Mouse (Mus musculus): ENCODE results near the gene Hoxd3. TPM values are rescaled to one million over a fixed set of nuclear protein-coding genes. Genes with fewer than 3 reads are reported as not detected.

Gene Hoxd3
- not detected for polyA plus RNA-seq (2015; fragmentation: Illumina TruSeq; extraction: RNeasy Lipid Tissue Mini Kit (QIAGEN cat#74804); ENCODE audit: insufficient read depth, low read depth, low replicate concordance)

DNA sequence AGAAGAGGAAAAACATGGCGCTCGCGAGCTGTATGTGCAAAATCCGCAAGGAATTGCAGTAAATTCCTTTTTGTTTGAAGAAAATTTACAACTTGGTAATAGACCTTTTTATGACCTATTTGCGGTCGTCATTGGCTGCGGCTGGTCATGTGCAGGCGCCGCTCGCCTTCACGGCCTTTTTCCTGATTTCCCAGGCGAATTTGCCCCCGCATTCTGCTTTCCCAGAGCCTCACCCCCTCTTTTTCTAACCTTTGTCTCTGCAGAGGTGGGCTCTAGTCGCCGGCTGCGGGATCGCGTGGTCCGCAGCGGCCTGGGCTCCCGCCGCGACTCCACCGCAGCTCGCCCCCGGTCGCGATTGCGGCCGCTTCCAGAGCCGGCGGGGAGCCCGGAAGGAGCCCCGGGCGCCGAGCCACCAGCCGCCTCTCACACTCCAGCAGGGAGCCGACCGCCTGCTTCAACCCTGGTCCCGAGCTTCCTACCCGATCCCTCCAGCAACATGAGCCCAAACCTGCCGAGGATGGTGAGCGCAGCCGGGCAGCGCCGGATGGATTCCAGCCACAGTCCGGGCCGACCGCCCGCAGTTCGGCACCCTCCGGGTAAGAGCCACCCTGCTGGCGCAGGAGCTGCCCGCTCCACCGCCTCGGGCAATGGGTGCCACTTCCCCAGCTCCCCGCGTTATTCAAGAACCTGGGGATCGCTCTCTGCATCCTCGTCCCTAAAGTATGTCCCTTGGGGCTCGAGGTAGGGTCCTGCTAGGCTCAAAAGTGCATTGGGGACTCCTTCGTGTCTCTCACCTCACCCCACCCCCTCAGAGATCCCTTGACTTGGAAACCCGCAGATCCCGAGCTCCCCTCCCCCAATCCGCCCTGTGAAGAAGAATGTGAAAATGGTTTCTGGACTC is at the start of gene Hoxd3, which contains the start of gene Hoxd4:
Gene Hoxd3 (plus strand): TSS at position 207 of the 901 bp plus-strand sequence.
Gene Hoxd4 (plus strand): TSS at position 209 of the 901 bp plus-strand sequence.

DNA sequence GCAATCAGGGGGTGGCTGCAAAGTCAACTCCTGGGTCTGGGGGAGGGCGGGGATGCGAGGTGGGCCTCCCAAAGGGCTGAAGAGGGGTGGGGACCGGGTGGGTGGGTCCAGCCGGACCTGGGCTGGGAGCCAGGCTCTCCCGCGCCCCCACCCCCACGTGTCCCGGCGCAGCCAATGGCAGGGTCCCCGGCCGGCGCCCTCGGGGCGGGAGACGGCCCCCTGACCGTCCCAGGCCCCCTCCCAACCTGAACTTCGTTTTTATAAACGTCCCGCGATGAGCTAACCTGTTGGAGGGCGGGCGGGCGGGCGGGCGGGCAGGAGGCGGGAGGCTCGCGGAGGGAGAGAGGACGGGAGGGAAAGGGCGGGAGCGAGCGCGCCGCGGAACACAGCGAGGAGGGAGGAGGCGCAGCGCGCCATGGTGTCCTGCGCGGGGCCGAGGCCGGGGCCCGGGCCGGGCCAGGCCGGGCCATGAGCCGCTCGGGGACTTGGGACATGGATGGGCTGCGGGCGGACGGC is 43.8 kb upstream of the Hoxd3 start, which contains the start of gene Hoxd13:
Gene Hoxd13 (plus strand): TSS at position 469 of the 516 bp plus-strand sequence.

GRCm38 (mm10) chr2:74674881-74675665 is 36.7 kb upstream of the Hoxd3 start, which contains the start of gene Hoxd12:
TSS of gene Hoxd12 (plus strand) at chr2:74675013.

GRCm38 (mm10) chr2:74678891-74679595 is 32.7 kb upstream of the Hoxd3 start, which contains the start of gene Hoxd11:
TSS of gene Hoxd11 (plus strand) at chr2:74679557.

DNA sequence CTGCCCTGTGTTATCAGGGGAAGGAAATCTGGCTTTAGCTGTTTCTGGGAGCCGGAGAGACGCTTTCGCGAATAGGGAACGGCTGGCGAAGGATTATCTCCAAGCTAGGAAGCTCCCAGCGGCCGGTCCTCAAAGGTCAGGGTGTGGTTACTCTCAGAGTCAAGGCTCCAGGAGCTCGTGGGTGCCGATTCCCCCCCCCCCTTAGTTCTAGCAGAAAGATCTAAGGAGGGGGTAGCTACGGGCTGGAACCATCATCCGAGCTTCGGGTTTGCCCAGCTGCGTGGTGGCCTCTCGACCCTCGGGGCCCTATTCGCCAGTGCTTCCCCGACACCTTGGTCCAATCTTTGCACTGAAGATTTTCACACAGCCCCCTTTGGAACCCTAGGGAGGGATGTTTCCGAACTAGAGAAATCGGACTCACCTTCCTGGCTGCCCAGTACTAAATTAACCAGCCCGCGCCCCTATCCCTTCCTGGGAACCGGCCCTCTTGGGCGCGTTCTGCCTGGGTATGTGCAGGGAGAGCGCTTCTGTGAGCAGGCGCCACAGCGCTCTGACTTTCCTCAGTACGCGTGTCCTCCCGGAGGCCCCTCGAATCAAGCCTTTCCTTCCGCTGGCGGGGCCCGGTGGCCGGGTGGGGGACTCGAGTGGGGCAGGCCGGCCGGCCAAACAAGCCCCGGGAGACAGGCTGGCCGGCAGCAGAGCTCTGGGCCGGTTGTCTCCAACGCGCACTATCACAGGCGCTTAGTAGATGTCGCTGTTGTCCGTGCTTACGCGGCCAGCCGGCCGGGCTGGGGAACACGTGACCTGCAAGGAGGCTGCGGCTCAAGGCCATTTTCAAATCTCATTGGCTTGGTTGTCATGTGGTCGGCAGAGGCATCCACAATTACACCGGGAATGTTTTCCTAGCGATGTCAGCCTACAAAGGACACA is 20.4 kb upstream of the Hoxd3 start, which contains the start of gene Hoxd10:
Gene Hoxd10 (plus strand): TSS at position 903 of the 930 bp plus-strand sequence.

DNA sequence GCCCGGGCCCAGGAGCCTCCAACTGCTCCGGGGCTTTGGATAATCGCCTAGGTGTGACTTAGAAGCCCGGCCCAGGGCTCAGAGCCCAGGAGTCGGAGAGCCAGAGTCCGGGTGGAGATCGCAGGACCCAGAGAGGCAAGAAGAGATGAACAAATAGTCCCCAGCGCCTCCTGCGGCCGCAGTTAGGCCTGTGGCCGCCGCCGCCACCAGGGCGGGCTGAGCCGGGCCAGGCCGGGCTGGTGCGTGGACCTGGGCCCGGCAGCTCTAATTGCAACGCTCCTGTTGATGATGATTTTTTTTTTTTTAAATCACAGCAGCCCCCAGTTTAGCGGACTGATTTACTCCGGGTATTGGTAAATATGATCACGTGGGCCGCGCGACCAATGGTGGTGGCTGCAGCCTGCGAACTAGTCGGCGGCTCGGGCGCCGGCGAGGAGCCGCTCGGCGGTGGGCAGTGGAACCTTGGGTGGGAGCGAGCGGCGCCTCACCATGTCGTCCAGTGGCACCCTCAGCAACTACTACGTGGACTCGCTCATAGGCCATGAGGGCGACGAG is 14.1 kb upstream of the Hoxd3 start, which contains the start of gene Hoxd9:
Gene Hoxd9 (plus strand): TSS at position 161 of the 555 bp plus-strand sequence.

DNA sequence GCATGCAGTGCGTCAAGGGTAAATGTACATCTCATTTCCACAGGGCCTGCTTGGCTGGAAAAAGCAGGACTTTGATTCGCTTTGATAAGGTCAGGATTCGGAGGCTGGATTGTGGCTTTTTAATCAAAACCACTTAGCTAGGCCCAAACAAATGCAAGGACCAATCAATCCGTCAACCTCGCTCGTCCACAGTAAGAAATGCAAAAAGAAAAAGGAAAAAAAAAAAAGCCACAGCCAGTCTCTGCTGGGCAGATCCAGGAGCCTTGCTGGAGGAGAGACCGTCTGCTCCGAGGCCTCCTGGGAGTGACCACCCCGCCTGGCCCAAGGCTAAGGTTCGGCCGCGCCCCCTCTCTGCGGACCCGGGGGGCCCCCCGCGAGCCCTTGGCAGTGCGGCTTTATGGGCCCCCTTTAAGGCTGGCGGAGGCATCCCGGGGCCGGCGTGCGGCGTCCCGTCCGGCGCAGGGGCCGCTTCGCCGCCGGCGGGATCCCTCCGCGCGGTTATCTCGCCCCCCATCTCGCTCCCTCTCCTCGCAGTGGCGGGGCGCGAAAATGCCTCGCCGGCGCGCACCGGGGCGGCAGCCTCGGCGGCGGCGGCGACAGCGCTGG is 7.2 kb upstream of the Hoxd3 start, which contains the start of gene Hoxd8:
Gene Hoxd8 (plus strand): TSS at position 223 of the 606 bp plus-strand sequence.

DNA sequence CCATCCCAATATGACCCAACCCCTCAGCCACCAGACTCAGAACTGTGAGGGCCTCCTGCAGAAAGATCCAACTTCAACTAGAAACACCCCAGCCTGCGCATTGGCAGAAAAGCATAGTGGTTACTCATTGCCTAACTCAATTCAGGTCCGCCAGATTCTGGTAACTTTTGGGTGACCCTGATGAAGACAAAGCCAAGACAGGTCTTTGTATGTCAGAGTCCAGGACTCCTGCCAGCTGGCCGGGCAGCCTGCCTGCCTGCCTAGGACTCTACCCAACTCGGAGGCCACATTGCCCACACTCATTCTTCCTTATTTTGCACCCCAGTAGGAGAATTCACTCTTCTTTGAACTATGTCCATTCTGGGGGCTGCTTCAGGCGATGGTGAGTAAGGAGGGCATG is 14.8 kb downstream of the Hoxd3 start, which contains the start of gene Gm28230:
Gene Gm28230 (plus strand): TSS at position 178 of the 400 bp plus-strand sequence.

GRCm38 (mm10) chr2:74762522-74763244 is 51.0 kb downstream of the Hoxd3 start, which contains the start of gene Hoxd1:
TSS of gene Hoxd1 (plus strand) at chr2:74762980.

Other genes starting within 250 kb of the Hoxd3 start
- 2.7 TPM for gene Lnpk, start 132.5 kb upstream of the Hoxd3 start, polyA plus RNA-seq (2015; fragmentation: Illumina TruSeq; extraction: RNeasy Lipid Tissue Mini Kit (QIAGEN cat#74804); ENCODE audit: insufficient read depth, low read depth, low replicate concordance)
- not detected for gene Evx2, start 52.4 kb upstream of the Hoxd3 start, polyA plus RNA-seq (2015; fragmentation: Illumina TruSeq; extraction: RNeasy Lipid Tissue Mini Kit (QIAGEN cat#74804); ENCODE audit: insufficient read depth, low read depth, low replicate concordance)
- gene Hoxd13, start 43.6 kb upstream of the Hoxd3 start, polyA plus RNA-seq (2015; fragmentation: Illumina TruSeq; extraction: RNeasy Lipid Tissue Mini Kit (QIAGEN cat#74804); ENCODE audit: insufficient read depth, low read depth, low replicate concordance): not detected
- not detected for gene Hoxd12, start 36.9 kb upstream of the Hoxd3 start, polyA plus RNA-seq (2015; fragmentation: Illumina TruSeq; extraction: RNeasy Lipid Tissue Mini Kit (QIAGEN cat#74804); ENCODE audit: insufficient read depth, low read depth, low replicate concordance)
- gene Hoxd11, start 32.4 kb upstream of the Hoxd3 start, polyA plus RNA-seq (2015; fragmentation: Illumina TruSeq; extraction: RNeasy Lipid Tissue Mini Kit (QIAGEN cat#74804); ENCODE audit: insufficient read depth, low read depth, low replicate concordance): not detected
- not detected for gene Hoxd10, start 20.0 kb upstream of the Hoxd3 start, polyA plus RNA-seq (2015; fragmentation: Illumina TruSeq; extraction: RNeasy Lipid Tissue Mini Kit (QIAGEN cat#74804); ENCODE audit: insufficient read depth, low read depth, low replicate concordance)
- 0.50 TPM for gene Hoxd9, start 14.2 kb upstream of the Hoxd3 start, polyA plus RNA-seq (2015; fragmentation: Illumina TruSeq; extraction: RNeasy Lipid Tissue Mini Kit (QIAGEN cat#74804); ENCODE audit: insufficient read depth, low read depth, low replicate concordance)
- gene Hoxd8, start 7.3 kb upstream of the Hoxd3 start, polyA plus RNA-seq (2015; fragmentation: Illumina TruSeq; extraction: RNeasy Lipid Tissue Mini Kit (QIAGEN cat#74804); ENCODE audit: insufficient read depth, low read depth, low replicate concordance): 4.5 TPM
- 1.6 TPM for gene Hoxd4, start within 50 bp of the Hoxd3 start, polyA plus RNA-seq (2015; fragmentation: Illumina TruSeq; extraction: RNeasy Lipid Tissue Mini Kit (QIAGEN cat#74804); ENCODE audit: insufficient read depth, low read depth, low replicate concordance)
- 0.35 TPM for gene Gm28230, start 14.8 kb downstream of the Hoxd3 start, polyA plus RNA-seq (2015; fragmentation: Illumina TruSeq; extraction: RNeasy Lipid Tissue Mini Kit (QIAGEN cat#74804); ENCODE audit: insufficient read depth, low read depth, low replicate concordance)
- not detected for gene Hoxd1, start 51.1 kb downstream of the Hoxd3 start, polyA plus RNA-seq (2015; fragmentation: Illumina TruSeq; extraction: RNeasy Lipid Tissue Mini Kit (QIAGEN cat#74804); ENCODE audit: insufficient read depth, low read depth, low replicate concordance)
- gene Mtx2, start 113.9 kb downstream of the Hoxd3 start, polyA plus RNA-seq (2015; fragmentation: Illumina TruSeq; extraction: RNeasy Lipid Tissue Mini Kit (QIAGEN cat#74804); ENCODE audit: insufficient read depth, low read depth, low replicate concordance): 7.6 TPM

All from pancreas, adult 10 weeks (tissue).